Mouse (Mus musculus) adipocyte (in vitro differentiated cells): Measurements from ENCODE around the gene Camta1.

ENCODE experiments used
- DNase-seq: peaks from one replicate; pipeline ENCODE4 v3.0.0-alpha.2; 2016; ENCODE audit warnings: low spot score

Gene Camta1

DNA sequence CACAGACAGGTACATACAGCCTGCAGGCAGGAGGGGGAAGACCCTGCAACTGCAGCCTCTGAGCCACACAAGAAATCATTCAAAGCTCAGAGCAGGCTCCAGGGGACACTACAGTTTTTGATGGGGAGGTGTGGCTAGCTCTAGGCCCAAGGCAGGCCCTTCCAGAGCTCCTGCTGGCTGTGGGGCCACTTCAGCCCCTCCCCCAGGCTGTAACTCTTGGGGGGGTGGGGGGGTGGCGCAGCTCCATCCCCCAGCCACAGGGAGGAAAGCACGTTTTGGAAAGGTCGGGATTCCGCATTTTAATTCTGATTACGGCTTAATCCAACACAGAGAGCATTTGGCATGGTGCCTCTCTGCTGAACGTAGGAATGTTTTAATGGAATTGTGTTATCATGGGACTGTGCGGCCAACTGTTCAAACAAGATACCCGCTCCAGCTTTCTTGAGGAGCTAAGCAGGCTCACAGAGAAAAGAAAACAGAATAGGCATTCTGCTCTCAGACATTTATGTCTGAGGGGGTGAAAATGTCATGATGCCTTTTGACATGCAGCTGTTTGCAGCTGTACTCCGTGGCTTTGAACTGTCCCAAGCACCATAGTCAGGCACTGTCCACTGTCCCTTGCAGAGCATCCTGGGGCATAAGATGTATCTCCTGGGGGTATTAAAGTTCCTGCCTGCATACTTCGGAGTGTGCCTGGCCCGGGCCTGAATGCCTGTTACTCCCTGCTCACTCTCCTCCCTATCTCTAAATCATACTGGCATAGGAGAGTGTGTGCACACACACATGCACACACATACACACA lies 344.5 kb downstream of the Camta1 start:
- no peak for DNase-seq

DNA sequence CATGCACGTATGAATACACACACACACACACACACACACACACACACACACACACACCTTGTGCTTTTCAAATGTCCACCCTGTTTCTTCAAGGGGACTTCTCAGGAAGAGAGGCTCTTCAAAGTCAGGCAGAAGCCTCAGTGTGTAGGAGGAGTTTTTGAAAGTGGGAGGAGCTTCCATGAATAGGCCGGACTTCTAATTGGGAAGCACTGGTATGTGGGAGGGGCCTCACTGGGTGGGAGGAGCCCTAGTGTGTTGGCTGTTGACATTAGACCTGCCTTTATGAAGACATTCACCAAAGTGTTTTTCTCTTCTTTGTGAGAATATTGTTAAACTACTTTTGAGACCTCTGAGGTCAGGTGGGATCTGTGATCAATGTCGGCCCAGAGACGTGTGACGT lies 346.4 kb downstream of the Camta1 start:
- no peak for DNase-seq

DNA sequence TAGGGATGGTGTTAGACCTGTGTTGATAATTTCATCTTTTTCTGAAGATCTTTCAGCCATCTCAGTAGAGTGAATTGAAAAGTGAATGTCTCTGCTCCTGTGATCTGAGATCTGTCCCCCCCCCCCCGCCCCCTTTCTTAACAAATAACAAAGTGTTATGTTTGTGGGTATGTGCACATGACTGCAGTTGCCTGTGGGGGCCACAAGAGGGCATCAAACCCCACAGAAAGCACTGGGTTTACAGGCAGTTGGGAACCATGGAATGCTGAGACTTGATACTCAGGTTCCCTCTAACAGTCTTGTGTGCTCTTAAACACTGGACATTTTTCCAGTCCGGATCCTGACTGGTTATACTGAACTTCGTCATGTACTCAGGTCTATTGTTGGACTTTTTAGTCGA lies 350.6 kb downstream of the Camta1 start:
- no peak for DNase-seq

DNA sequence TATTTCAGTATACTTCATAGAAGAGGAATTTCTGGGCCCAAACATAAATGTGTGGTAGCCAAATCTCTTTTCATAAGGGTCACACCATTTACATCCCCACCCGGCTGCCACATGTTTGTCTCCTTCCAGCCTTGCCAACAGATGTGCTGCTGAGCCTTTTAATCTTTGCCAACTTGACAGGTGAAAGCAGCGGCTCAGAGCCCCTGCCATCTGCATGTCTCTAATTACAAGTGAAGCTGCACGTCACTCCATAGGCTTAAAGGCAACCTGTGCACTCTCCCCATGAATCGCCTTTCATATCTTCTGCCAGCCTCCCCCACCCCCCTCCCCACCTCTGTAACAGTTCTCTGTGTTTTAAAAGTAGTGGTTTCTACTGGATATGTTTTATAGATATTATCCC lies 351.3 kb downstream of the Camta1 start:
- DNase-seq, result no peak

DNA sequence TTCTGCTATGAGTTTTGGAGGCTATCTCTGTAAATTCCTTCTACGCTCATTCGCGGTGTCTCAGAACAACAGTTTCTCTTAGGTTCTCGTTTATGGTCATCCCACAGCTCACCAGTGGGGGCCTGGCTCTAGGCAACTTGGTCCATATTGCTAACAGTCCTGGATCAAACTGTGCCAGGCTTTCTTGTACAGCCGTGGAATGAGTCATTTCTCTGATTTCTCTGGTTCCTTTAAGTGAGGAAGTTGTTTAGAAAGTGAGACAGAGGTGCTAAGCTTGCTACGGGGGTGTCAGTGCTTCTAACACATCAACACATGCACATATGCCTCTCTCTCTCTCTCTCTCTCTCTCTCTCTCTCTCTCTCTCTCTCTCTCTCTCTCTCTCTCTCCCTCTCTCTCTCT lies 355.0 kb downstream of the Camta1 start:
- no peak for DNase-seq

DNA sequence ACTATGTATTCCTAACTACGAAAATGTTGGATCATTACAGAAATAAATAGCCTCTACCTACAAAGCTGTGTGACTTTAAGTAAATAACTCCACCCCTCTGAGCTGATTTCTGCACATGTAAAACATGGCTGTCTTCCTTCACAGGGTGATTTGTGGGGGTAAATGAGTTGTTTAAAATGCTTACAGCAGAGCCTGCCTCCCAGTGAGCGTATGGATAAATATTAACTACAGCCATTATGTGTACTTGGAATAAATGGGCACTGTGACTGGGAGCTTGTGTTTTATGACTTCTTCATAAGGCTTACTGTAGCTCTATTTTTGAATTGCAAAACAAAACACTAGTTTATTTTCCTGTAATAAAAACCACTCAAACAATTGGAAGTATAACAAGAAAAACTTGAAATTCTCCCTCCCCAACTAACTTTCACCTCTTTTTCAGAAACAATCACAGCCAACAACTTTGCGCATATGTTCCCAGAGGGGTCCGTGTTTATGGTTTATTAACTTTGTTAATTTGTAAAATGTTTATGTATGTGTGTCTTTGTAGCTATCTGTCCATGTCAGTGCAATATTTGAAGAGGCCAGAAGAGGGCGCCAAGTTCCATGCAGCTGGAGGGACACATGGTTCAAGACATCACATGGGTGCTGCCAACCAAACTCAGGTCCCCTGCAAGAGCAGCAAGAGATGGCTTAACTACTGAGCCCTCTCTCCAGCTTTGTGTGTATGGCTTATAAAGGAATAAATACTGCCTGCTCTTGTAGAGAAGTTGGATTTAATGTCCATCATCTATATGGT lies 363.0 kb downstream of the Camta1 start:
- DNase-seq, result no peak

DNA sequence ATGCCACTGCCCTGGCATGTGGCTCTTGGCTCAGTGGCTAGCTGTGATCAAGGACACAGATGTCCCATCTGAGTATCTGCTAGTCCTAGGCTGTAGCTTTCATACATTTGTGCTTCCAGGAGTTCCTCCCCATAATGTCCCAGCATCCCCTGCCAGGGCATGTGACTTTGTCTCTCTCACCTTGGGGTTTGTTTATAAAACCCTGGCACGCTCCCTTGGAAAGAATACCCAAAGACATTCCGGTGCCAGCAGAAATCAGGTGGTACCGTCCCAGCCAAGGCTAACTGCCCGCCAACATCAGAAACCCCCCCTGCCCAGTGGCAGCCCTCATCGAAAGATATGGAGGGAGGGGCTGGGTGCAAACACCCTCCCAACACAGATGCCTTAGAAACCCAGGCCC lies 365.1 kb downstream of the Camta1 start:
- no peak for DNase-seq

DNA sequence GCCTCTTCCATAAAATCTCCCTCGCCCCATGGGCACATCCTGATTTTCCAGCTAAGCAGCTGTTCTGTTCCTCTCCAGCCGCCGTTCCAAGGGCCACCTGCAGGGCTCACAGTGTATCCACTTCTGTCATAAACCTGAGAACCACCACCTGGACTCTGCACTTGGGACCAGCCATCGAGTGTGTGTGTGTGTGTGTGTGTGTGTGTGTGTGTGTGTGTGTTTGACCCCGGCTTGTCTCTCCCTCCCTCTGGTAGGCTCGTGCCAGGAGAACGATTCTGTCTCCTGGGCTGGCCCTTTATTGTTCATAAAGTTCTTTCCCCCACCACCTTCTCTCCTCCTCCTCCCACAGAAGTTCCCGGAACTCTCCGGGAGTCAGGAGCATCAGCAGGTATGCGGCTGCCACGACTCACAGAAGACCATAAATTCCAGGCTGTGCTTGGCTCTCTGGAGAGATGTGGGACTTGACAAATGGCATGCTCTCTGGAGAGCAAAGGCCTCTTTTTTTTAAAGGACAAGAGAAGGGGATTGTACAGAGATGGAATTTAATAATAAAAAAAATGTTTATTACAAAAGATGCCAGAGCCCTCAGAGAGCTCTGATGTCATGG lies 366.3 kb downstream of the Camta1 start:
- no peak for DNase-seq

DNA sequence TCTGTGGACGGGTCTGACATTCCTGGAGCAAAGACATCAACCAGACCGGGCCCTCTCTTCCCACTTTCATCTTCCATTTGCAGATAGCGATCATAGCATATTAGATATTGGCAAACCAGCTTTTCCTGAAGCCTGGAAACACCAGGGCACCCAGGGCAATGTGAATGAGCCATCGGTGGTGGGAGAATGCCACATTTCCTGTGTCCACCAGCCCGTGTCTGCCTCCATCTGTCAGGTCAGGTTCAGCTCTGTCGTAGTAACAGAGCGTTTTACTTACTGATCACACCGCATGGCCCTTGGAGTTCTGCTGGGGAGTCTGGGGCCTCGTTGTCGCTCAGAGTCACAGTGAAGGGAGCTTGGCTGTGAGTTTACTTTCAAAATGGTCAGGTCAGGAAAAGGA lies 368.9 kb downstream of the Camta1 start:
- DNase-seq, result no peak

DNA sequence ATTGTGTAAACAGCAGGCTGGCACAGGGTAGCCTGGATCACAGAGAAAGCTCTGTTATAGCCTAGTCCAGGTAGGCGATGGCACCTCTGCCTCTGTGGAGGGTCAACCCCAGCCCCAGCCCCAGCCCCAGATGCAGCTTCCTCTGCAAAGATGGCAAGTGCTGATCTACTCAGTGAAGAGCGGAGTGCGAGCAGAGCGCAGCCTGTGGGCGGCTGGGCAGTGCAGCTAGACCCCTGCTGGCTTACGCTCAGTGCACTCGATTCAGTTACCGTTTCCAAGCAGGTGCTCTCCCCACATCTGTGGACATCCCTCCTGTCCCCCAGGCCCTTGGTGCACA lies 377.7 kb downstream of the Camta1 start:
- DNase-seq, result no peak

DNA sequence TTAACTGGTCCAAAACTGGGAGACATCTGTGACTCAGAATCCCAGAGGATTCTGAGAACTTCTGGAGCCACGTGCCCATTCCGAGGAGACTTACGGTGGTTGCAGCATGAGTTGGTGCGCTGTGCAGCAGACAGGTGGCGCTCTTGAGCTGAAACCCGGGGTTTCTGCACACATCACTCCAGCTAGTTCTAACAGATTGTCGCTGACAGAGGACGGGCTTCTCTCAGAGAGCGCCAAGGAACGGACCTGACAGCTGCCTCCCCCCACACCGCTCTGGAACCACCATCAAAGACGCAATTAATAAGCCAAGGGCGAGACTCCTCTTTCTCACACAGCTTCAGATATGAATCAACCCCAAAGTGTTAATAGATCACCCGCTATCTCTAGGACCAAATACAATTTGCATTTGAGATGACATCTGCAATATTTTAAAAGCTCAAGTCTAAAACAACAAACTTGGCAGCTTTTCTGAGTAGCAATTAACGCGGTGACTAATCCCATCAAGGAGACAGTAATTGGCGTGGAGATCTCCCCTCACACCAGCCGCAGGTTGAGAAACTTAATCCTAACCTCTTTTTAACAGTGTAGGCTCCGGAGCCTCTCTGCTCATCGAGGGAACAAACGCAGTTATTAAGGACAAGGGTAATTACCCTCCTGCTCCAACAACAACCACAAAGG lies 378.2 kb downstream of the Camta1 start:
- DNase-seq, result no peak

DNA sequence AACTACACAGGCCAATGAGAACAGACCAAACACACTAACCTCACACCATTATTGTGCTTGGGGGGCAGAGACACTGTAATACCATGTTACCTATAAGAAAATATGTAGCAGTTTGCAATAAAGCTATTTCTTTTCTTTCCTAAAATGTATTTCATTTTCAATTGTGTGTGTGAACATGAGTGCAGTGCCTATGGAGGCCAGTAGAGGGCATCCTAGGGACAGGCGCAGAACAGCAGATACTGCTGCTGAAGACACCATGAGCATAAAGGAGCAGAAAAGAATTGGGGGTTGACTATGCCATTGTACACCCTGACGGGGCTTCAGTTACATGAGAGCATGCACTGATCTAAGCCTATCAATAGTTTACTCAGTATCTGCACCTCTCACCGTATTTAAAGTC lies 380.7 kb downstream of the Camta1 start:
- no peak for DNase-seq

DNA sequence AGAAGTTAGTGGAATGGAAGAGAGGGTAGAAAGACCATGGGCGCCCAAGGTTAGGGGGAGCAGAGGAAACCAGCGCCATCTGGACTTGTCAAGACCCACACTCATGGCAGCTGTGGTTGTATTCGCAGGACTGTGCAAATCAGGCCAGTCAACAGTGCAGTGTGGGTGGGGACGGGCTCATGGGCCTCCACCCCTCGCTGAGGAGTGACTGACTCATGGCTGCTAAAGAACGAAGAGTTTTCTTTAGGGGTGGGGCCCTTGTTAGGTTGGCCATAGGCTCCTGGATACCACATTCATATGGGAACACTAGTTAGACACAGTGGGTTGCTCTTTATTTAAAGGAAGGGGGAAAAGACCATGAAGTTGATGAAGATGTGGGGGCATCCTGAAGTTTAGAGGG lies 383.7 kb downstream of the Camta1 start:
- no peak for DNase-seq

DNA sequence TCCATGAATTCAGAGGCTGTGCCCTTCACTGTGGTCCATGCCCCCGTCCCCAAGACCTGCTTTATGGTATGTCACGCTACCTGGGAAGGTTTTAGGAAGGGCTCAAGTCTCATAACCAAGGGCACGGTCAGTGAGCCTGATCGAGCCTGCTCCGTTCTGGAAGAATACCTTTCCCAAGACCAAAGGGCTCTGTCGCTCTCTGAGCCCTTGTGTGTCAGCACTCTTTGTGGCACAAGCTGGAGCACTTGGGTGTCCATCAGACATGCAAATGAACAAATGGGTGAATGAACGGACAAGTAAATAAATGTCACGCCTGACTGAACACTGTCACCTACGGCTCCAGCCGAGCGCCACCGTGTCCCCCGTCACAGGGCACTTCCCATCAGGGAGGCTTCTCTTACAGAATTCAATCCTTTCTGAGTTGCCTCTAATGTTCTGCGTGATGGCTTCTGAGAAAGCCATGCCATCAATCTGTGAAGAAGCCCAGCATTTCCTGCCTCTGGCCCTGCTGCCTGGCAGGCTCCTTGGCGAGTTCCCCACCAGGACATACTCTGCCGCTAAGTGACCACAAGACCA lies 386.7 kb downstream of the Camta1 start:
- DNase-seq, result no peak

DNA sequence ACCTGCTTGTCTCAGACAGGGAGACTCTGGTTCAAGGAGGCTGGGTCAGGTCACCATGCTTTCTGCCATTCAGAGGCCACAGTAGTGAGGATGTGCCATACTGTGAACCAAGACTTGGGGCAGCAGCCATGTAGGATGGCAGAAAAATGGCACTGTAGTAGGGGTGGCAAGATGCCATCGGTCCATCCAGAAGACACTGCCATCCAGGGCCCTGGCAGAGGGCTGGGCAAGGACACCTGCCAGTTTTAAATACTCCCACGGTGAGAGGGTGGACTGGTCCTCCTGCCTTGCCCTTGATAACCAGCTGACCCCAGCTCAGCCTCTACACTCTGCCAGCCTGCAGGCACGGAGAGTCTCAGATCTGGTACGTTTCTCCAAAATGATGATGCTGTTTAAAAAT lies 389.8 kb downstream of the Camta1 start:
- DNase-seq, result no peak

DNA sequence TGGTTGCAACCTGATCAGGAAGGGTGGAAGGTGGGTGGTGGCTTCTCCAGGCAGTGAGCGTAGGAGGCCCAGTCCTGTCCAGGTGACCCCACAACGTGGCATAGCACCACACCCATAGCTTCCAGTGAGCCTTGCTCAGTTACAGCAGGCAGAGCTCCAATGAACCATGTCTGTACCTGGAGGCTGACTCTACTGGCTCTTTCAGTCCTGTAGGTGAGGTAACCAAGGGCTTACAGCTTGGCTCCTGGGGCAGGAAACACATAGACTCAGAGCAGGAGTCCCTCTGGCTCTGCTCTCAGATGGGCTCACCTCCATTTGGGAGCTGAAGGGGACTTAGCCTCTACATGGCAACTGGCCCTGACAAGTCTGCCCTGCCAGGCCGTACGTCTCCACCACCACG lies 393.3 kb downstream of the Camta1 start:
- DNase-seq, result no peak

DNA sequence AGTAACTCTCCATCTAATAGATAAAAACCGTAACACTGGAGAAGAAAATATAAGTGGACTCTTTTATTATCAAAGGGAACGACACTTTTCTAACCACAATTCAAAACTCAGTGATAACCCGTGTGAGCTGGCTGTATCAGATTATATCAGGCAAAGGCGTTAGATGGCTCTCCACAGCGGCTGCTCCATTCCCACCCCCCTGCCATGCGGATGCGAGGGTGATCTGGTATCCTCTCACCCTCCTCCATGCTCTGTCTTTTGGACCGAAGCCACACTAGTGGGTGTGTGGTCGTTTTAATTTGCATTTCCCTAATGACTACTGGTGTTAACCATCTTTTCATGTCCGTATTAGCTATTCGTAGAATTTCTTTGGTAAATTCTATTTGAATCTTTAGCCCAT lies 403.0 kb downstream of the Camta1 start:
- no peak for DNase-seq

DNA sequence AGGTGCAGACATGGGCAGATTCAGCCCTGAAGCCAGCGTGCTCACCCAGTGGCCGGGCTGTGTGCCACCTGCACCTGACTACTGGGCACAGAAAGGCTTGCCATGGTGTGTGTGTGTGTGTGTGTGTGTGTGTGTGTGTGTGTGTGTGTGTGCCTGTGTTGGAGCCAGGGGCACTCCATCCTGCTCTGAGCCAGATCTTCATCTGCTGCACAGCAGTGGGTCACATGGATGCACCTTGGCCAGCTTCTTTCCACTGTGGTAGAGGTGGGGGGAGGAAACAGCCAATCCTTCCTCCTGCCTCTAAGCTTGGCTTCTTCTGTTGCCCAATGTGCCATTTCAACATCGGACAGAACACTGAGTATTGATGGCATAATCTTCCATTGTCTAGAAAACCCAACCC lies 407.1 kb downstream of the Camta1 start:
- DNase-seq, result peak; percentile 79

DNA sequence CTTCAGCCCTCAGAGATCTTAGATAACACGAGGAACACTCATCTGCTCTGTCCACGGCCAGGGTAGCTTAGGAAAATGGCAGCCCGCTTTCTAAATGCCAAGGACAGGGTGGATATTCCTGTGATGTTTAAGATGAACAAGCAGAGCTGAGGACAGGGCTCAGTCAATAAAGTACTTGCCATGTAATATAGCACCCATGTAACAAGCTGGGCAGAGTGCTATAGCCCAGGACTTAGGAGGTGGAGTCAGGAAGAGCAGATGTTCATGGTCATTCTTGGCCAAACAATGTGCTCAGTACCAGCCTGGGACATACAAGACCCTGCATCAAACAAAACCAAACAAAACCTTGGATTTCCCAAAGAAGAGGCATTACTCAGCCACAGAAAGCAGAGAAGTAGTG lies 407.6 kb downstream of the Camta1 start:
- no peak for DNase-seq

DNA sequence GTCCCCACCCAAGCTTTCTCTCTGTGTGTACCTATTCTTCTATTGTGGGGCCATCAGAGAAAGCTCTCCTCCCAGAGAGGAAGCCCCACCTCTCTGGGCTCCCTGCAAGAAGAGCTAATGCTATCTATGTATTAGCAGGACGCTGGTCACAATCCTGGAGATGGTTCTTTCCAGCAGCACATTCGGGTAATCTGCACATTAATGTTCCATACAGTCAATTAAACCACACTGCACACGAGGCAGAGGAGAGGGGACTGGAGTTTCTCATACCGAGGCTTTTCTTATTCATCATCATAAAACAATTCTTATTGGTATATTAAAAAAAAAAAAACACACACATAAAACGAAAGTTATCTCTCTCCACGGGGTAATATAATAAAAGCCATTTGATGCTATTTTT lies 409.8 kb downstream of the Camta1 start:
- no peak for DNase-seq

DNA sequence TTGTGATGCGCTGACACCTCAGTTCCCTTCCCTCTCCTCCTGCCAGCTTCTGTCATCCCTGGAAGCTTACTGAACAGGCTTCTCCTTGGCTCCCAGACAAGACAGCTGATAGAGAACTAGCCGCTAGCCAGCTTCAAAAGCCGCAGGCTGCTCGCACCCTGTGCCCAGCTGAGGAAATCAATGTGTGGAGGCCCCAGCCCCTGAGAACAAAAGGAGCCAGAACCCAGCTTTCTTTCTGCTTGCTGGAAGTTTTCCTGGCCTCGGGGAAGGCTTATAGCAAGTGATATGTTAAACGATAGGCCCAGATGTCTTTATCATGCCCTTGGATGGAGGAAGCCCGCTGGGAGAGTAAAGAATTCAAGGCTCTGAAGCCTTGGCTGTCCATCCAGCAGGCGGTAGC lies 411.7 kb downstream of the Camta1 start:
- no peak for DNase-seq

DNA sequence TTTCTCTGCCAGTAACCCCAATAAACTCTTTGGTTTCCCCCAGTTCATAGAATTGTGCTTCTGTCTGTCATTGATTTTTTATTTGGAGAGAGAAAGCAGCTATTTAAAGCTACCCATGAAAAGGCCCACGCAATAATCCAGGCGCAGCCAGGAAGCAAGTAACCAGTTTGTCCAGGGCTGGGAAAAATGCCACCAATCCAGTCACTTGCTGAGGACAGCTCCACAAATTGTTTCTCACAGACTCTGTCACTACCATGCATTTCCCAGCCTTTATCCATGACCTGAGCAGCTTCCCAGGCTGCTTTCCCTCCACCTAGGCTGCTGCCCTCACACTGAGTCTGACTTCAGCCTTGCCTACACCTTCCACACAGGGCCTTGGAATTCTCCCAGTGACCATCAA lies 413.3 kb downstream of the Camta1 start:
- DNase-seq, result peak; percentile 12
